Mouse (Mus musculus) cortical plate, adult 2 months (tissue): ENCODE data around the gene Mgll.
A peak's percentile ranks its signal among the peaks of the same experiment; 100 is the strongest.

Experiments used
- CTCF ChIP-seq: fragments of 200-500 bp; IDR thresholded peaks from 2 replicates; pipeline ENCODE4 v1.5.1; 2011; ENCODE audit warnings: mild to moderate bottlenecking, control low read depth, low read length; ENCODE audit not compliant: insufficient read depth; ENCODE audit errors: extremely low read depth
- POLR2A ChIP-seq: fragments of 200-500 bp; IDR thresholded peaks from 2 replicates; pipeline ENCODE4 v1.6.1; 2011; ENCODE audit warnings: mild to moderate bottlenecking, low read length, control low read depth; ENCODE audit not compliant: insufficient read depth; ENCODE audit errors: extremely low read depth

DNA sequence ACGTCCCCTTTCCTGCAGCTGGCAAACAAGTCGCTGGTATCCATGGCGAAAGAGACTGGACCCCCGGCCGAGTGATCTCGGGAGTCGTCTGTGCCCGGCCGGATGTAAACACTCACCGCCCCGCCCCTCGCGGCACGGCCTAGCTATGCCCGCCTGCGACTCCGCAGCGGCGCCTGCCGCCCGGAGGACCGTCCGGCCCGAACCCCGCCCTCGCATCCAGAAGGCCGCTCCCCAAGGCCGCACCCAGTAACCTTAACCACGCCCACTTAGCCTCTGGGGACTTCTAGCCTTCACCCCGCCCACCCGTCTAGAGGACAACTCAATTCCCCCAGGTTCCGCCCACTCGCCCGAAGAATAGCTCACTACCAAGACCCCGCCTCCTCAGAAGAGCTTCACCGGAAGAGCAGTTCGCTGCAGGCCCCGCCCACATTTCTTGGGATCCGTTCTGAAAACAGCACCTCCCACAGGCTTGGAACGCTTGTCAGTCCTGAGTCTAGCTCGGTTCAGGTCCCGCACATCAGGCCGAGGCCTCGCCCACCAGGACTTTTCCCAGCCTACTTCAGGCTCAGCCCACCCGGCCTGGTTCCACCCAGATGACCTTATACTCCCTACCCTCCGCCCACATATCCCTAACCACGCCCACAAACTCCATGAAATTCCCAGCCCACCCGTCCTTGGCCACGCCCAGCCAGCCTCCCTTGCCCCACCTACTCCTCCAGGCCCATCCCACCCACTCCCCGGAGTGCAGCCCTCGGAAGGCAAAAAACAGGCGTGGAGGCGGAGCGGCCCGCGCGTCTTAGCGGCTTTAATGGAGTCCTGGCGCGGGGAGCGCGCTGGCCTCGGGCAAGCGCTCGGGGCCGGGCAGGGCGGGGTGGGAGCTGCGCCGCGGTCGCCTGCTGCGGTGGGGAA, 117.8 kb downstream of the Mgll start, which contains the start of gene Abtb1:
- peak; percentile 19; the same call in 1 of the 2 replicates for TF ChIP-seq CTCF
- TF ChIP-seq POLR2A: peak; percentile 48
